15 mouse cellular contexts compared by ENCODE assay signal in the genomic region with DNA sequence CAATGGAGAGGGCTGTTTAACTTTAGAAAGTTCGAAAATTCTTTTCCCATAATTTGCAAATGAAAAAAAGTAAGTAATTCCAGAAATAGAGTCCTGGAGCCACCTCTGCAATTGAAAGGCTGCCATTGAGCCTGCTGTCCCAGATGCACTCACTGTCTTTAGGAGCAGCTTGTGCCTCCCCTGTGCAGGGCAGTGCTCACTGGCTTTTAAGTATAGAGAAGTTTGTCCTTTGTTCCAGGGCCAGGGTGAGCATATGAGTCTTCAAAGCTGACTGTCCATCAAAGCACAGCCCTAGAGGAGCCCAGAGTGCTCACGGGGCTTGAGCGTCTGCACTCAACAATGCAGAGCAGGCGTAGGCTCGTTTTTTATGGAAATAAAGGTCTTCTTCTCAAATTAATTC. TPM values are rescaled to one million over a fixed set of nuclear protein-coding genes. Genes with fewer than 3 reads are reported as not detected.
DNase-seq lines count a peak whose midpoint lies in the region; ATAC-seq and TF ChIP-seq lines count a peak whose summit lies in the region.
"Had no signal": no experiment of that assay in that cellular context is flagged by ENCODE, and none has a peak within 500 bp of the region (broad histone marks: within the 10 kb centered on the region; RNA-seq: fewer than 3 reads in every experiment).

No protein-coding gene starts in this region.

- DNase-seq in frontal cortex, adult 2 months (ENCODE audit: extremely low spot score in 1 of 2, low spot score in 1 of 2), result peak; percentile 33 to 58
- DNase-seq in frontal cortex, postnatal 10 days (ENCODE audit: low spot score in 2 of 2), result no peak
- DNase-seq in retina, embryonic 14.5 days (ENCODE audit: low spot score), result peak; percentile 9
- DNase-seq in retina, postnatal 1 day, result no peak
- peak; percentile 44 for DNase-seq in embryo, embryonic 11 days
- DNase-seq in stomach, postnatal 0 days (ENCODE audit: low spot score), result peak; percentile 7
- no peak for DNase-seq in spleen, postnatal 36 days (ENCODE audit: low spot score in 2 of 2)
- DNase-seq in urinary bladder, postnatal 10 days (ENCODE audit: low spot score), result no peak
- DNase-seq: cerebellum, adult 18-20 months; gastrocnemius, postnatal 25 days; kidney, adult 9 months; lung, embryonic 14.5 days had no signal

- ATAC-seq in stomach, postnatal 0 days (ENCODE audit: low FRiP score, low TSS enrichment), result no peak
- ATAC-seq: activated CD4-positive, CD25-positive, alpha-beta regulatory T cell, adult 4 months; hindbrain, postnatal 0 days had no signal

- no peak overlapping the region for H3K4me2 ChIP-seq in stomach, postnatal 0 days (replicated peaks; ENCODE audit: low read depth)
- H3K4me2 ChIP-seq: heart, embryonic 13.5 days; lung, embryonic 14.5 days had no signal

- no peaks in the 10 kb centered on the region for H3K4me1 ChIP-seq in stomach, postnatal 0 days (replicated peaks; ENCODE audit: control insufficient read depth, insufficient read depth)
- H3K4me1 ChIP-seq: heart, embryonic 13.5 days had no signal

- no peak for TF ChIP-seq EP300 in stomach, postnatal 0 days (optimal IDR thresholded peaks at IDR 0.05)

- no peaks in the 10 kb centered on the region; the same call in 1 of the 2 replicates for H3K36me3 ChIP-seq in stomach, postnatal 0 days (ENCODE audit: control insufficient read depth, insufficient read depth, low read length)

- TF ChIP-seq CTCF in stomach, postnatal 0 days (IDR thresholded peaks at IDR 0.05; ENCODE audit: low read depth), result no peak

- H3K4me3 ChIP-seq in stomach, postnatal 0 days (ENCODE audit: low read depth, low read length), result no peak overlapping the region
- H3K4me3 ChIP-seq: heart, embryonic 13.5 days had no signal

- no peaks in the 10 kb centered on the region for H3K9me3 ChIP-seq in stomach, postnatal 0 days (ENCODE audit: control insufficient read depth, low read length)
- H3K9me3 ChIP-seq: heart, embryonic 13.5 days had no signal

- H3K27me3 ChIP-seq in stomach, postnatal 0 days (ENCODE audit: control insufficient read depth, insufficient read depth, low read length), result no peaks in the 10 kb centered on the region
- H3K27me3 ChIP-seq: heart, embryonic 13.5 days had no signal

- no peak overlapping the region for H3K9ac ChIP-seq in stomach, postnatal 0 days (ENCODE audit: low read length)
- H3K9ac ChIP-seq: heart, embryonic 13.5 days; lung, embryonic 14.5 days had no signal

- no peak overlapping the region for H3K27ac ChIP-seq in stomach, postnatal 0 days (replicated peaks)
- H3K27ac ChIP-seq: heart, embryonic 13.5 days; hindbrain, postnatal 0 days had no signal

- 74% methylated on average over 5 of the region's 5 CpGs for WGBS in stomach, postnatal 0 days

RNA-seq across cellular contexts. Expression of gene Ell2, which starts 59.7 kb away (rescaled TPM):
- polyA plus RNA-seq in frontal cortex, adult 2 months (2012; rRNA removed), result 14.6 and 16.4 TPM in 2 replicates
- polyA plus RNA-seq in stomach, postnatal 0 days (2015; fragmentation: Nextera tagmentation; extraction: Ambion mirVana), result 13.0 and 13.6 TPM in 2 replicates

Comparison
In these comparisons a context has a peak if more than half of its experiments do, and no peak if none do; other contexts are left out.
1. DNase-seq: peak in frontal cortex, adult 2 months (2 of 2), retina, embryonic 14.5 days (single experiment), embryo, embryonic 11 days (single experiment) and stomach, postnatal 0 days (single experiment); none in frontal cortex, postnatal 10 days (0 of 2), retina, postnatal 1 day (single experiment), spleen, postnatal 36 days (0 of 2) and urinary bladder, postnatal 10 days (single experiment).